Mouse (Mus musculus): ENCODE data around the gene Nfix.

- TF ChIP-seq CTCF (IDR thresholded peaks at IDR 0.05; ENCODE audit: low read depth, low read length) (no peak), POLR2A (IDR thresholded peaks at IDR 0.05; ENCODE audit: insufficient read depth, low read length) (no peak), EP300 (IDR thresholded peaks at IDR 0.05; ENCODE audit: insufficient read depth, low read depth, low read length) (no peak)
Measured at GRCm38 (mm10) chr8:84837912-84838470, 37.8 kb upstream of the Nfix start.

Data from ES-Bruce4 (cell line).